Mouse (Mus musculus) embryo, embryonic 11 days (tissue): ENCODE measurements at regions not wholly inside any gene's neighbourhood (a gene's known extent, or its start where the extent isn't known, plus 50 kb on each side); places are given as distances from the start of the nearest gene placed in this dataset.

Experiments
- DNase-seq: peaks from one replicate; pipeline ENCODE4 v3.0.0-alpha.2; 2015

GRCm38 (mm10) chr1:41420489-41421327 is 615.3 kb downstream of the Tmem182 start:
- no peak for DNase-seq

GRCm38 (mm10) chr1:41427853-41428252 is 622.5 kb downstream of the Tmem182 start:
- DNase-seq: no peak

- DNase-seq: peak; percentile 12
Observed at GRCm38 (mm10) chr1:41431127-41431690, 625.8 kb downstream of the Tmem182 start.

GRCm38 (mm10) chr1:41435379-41435778 is 630.0 kb downstream of the Tmem182 start:
- no peak for DNase-seq

GRCm38 (mm10) chr1:41449972-41450371 is 644.6 kb downstream of the Tmem182 start:
- DNase-seq: no peak
